Mouse (Mus musculus) liver, embryonic 14.5 days (tissue): ENCODE results near the gene Trabd2b. TPM values are rescaled to one million over a fixed set of nuclear protein-coding genes. Genes with fewer than 3 reads are reported as not detected.
A peak's percentile ranks its signal among the peaks of the same experiment; 100 is the strongest.

ENCODE experiments used
- ATAC-seq: fragments of 200-750 bp; cut with Nextera tagmentation; 2 replicates; pipeline ENCODE4 v1.8.0; 2017; ENCODE audit warnings: moderate number of reproducible peaks, mild to moderate bottlenecking, moderate library complexity; ENCODE audit not compliant: insufficient read depth
- DNase-seq, 3 experiments: peaks; one replicate each; pipeline ENCODE4 v3.0.0-alpha.2; 2012 to 2013; ENCODE audit warnings: low read depth in 3 of 3, low spot score in 3 of 3
- H3K27ac ChIP-seq: fragments of 300-500 bp; sonication (generic); 2 replicates; pipeline ENCODE4 v1.5.1; 2014; ENCODE audit warnings: moderate library complexity, mild to moderate bottlenecking, control low read depth, inconsistent platforms
- H3K27me3 ChIP-seq: fragments of 300-500 bp; sonication (generic); 2 replicates; pipeline ENCODE4 v1.6.1; 2014; ENCODE audit warnings: mild to moderate bottlenecking, low read length, moderate library complexity; ENCODE audit not compliant: control insufficient read depth, insufficient read depth
- H3K36me3 ChIP-seq: fragments of 300-500 bp; sonication (generic); replicated peaks from 2 replicates; pipeline ENCODE4 v1.6.1; 2014; ENCODE audit warnings: low read depth; ENCODE audit not compliant: control insufficient read depth, insufficient read depth
- H3K4me1 ChIP-seq, 2 experiments: fragments of 200-500 bp in 1 of 2; fragments of 300-500 bp in 1 of 2; sonication (generic) in 1 of 2; replicated peaks; 2 replicates each; pipeline ENCODE4 v1.6.1; 2012 to 2014; ENCODE audit warnings: antibody characterized with exemption in 1 of 2, inconsistent platforms in 1 of 2, low read length in 1 of 2; ENCODE audit not compliant: control insufficient read depth in 2 of 2, insufficient read depth in 2 of 2
- H3K4me2 ChIP-seq: fragments of 300-500 bp; sonication (generic); 2 replicates; pipeline ENCODE4 v1.6.1; 2014; ENCODE audit warnings: low read depth, mild to moderate bottlenecking, control low read depth, moderate library complexity
- H3K4me3 ChIP-seq, 2 experiments: fragments of 200-500 bp in 1 of 2; fragments of 300-500 bp in 1 of 2; sonication (generic) in 1 of 2; 2 replicates each; pipeline ENCODE4 v1.5.1; 2012 to 2014; ENCODE audit warnings: low read depth in 2 of 2, low read length in 2 of 2, mild to moderate bottlenecking in 2 of 2, control low read depth in 1 of 2, inconsistent platforms in 1 of 2, moderate library complexity in 1 of 2; ENCODE audit not compliant: insufficient read depth in 1 of 2
- H3K9ac ChIP-seq: fragments of 300-500 bp; sonication (generic); replicated peaks from 2 replicates; pipeline ENCODE4 v1.6.1; 2014; ENCODE audit warnings: mild to moderate bottlenecking, control low read depth, moderate library complexity
- H3K9me3 ChIP-seq: fragments of 300-500 bp; sonication (generic); 2 replicates; pipeline ENCODE4 v1.6.1; 2016; ENCODE audit warnings: low read length, mixed read lengths; ENCODE audit not compliant: control insufficient read depth
- CTCF ChIP-seq: IDR thresholded peaks from 2 replicates; pipeline ENCODE4 v1.5.1; 2016; ENCODE audit warnings: antibody characterized with exemption, low read depth, control low read depth
- EP300 ChIP-seq: IDR thresholded peaks from 2 replicates; pipeline ENCODE4 v1.6.1; 2016; ENCODE audit warnings: antibody characterized with exemption, low read depth
- WGBS: fragments of 180-500 bp; shearing (Covaris S2); extraction: QIAGEN DNeasy Blood & Tissue Kit; methylation state at CpG from one replicate; pipeline ENCODE4 v1.1.7; 2014; ENCODE audit not compliant: insufficient replicate concordance; 5-methylcytosine and 5-hydroxymethylcytosine counted together
- polyA plus RNA-seq, 2 experiments: library from polyadenylated mRNA; depleted of rRNA in 1 of 2; stranded (reverse) in 1 of 2; unstranded in 1 of 2; fragments of >200 nt; fragmentation: Nextera tagmentation in 1 of 2; extraction: Ambion mirVana in 1 of 2; gene quantifications; 2 replicates each; pipeline versions ENCODE4 v1.2.1 to v1.2.3; 2012 to 2014

Gene Trabd2b
- polyA plus RNA-seq, 2 experiments, result 0.04 to 0.09 TPM

GRCm38 (mm10) chr4:114434766-114435165 lies 28.2 kb downstream of the Trabd2b start:
- ATAC-seq, result no peak

DNA sequence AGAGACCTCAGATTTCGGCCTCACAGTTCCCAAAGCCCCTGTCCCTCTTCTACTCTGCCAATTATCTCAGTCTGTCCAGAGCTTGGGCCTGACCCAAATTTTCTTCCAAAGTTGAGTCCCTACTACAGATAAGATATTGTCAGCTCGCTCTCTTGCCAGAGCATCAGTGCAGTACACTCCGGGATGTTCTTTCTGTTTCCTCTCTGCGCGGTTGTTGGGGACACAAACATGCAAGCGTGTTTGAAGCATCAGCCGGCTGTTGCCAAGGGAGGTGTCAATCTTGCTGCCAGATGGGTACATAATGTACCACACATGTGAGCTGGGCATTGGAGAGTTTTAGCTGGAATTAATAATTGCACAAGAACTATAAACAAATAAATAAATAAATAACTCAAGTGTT lies 28.9 kb downstream of the Trabd2b start:
- 73% methylated on average over 7 of the region's 7 CpGs for WGBS

More at GRCm38 (mm10) chr4:114434766-114435165, 28.2 kb downstream of the Trabd2b start:
- H3K9ac ChIP-seq, result no peak overlapping the region
- H3K4me2 ChIP-seq, result no peak overlapping the region
- 24% methylated on average over 1 of the region's 1 CpGs for WGBS
- no peaks in the 10 kb centered on the region for H3K36me3 ChIP-seq
- no peak overlapping the region for H3K4me3 ChIP-seq
- H3K27ac ChIP-seq, result no peak overlapping the region
- H3K9me3 ChIP-seq, result no peaks in the 10 kb centered on the region
- H3K27me3 ChIP-seq, result no peaks in the 10 kb centered on the region
- TF ChIP-seq EP300, result no peak
- TF ChIP-seq CTCF, result no peak
- DNase-seq, result no peak
- no peaks in the 10 kb centered on the region for H3K4me1 ChIP-seq

DNA sequence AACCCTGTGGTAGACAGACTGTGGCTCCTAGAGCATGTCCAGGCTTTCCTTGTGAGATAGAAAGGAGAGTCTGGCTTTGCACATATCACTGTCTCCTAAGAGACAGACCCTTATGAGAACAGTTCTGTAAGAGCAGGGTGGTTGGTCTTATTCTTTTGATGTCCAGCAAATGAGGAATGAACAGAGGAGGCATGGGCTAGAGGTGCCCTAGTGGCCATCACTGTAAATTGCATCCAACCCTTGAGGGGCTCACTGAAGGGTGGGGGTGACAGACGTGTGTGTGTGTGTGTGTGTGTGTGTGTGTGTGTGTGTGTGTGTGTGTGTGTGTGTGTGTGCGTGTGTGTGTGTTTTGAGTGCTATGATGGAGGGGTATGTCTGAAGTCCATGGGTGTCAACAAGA lies 32.2 kb downstream of the Trabd2b start:
- H3K4me2 ChIP-seq, result no peak overlapping the region
- no peak overlapping the region for H3K27ac ChIP-seq
- no peak overlapping the region for H3K4me3 ChIP-seq
- no peaks in the 10 kb centered on the region for H3K27me3 ChIP-seq
- no peaks in the 10 kb centered on the region for H3K36me3 ChIP-seq
- no peak for DNase-seq
- TF ChIP-seq EP300 (no peak), CTCF (peak; percentile 31)
- H3K9me3 ChIP-seq, result no peaks in the 10 kb centered on the region
- H3K4me1 ChIP-seq, result no peaks in the 10 kb centered on the region
- WGBS, result 33% methylated on average over 2 of the region's 2 CpGs
- H3K9ac ChIP-seq, result no peak overlapping the region
- no peak for ATAC-seq

More for the DNA sequence above, 28.9 kb downstream of the Trabd2b start:
- H3K9ac ChIP-seq, result no peak overlapping the region
- TF ChIP-seq EP300 (no peak), CTCF (no peak)
- H3K27me3 ChIP-seq, result no peaks in the 10 kb centered on the region
- no peaks in the 10 kb centered on the region for H3K9me3 ChIP-seq
- H3K4me1 ChIP-seq, result no peaks in the 10 kb centered on the region
- H3K4me3 ChIP-seq, result no peak overlapping the region
- H3K4me2 ChIP-seq, result no peak overlapping the region
- no peaks in the 10 kb centered on the region for H3K36me3 ChIP-seq
- no peak for DNase-seq
- ATAC-seq, result no peak
- H3K27ac ChIP-seq, result no peak overlapping the region

DNA sequence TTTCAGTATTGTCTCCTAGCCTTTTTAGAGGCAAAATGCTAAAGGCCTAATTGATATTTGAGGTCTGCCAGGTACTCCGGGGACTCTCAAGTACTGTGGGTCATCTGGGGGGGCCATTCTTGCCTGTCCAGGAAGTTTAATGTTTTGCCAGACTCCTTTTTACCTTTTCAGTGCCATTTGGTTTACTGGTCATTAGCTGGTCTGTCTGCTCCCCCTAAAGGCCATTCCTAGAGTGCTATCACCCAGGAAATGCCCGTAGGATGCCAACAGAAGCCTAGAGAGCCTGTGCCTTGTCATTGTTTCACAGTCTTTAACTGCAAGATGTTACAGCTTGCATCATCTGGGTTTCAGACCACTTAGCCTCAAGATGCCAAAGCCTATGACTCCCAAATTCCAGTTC lies 35.7 kb downstream of the Trabd2b start:
- no peaks in the 10 kb centered on the region for H3K9me3 ChIP-seq
- DNase-seq (no peak), ATAC-seq (no peak)
- H3K4me2 ChIP-seq, result no peak overlapping the region
- H3K27me3 ChIP-seq, result no peaks in the 10 kb centered on the region
- H3K4me1 ChIP-seq, result no peaks in the 10 kb centered on the region
- no peak overlapping the region for H3K27ac ChIP-seq
- WGBS, result 46% methylated on average over 2 of the region's 2 CpGs
- H3K9ac ChIP-seq, result no peak overlapping the region
- no peaks in the 10 kb centered on the region for H3K36me3 ChIP-seq
- TF ChIP-seq EP300 (no peak), CTCF (no peak)
- H3K4me3 ChIP-seq, result no peak overlapping the region

DNA sequence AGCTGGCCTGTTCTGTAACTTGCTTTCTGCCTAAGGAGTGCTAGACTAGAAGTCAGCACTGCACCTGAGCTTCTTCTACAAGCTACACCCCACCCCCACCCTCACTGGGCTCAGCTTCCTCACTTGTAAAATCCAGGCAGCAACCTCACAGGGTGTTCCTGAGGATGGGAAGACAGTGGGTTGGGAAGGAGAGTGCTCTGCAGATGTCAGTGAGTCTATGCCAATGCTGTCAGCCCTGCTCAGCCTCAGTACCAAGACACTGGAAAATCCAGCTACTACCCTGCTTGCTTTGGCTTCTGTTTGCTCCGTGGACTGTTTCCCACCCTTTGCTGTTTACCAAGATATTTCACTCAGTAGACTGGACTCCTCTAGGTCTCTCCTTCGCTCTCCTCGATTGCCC lies 36.1 kb downstream of the Trabd2b start:
- DNase-seq (no peak), ATAC-seq (no peak)
- H3K36me3 ChIP-seq, result no peaks in the 10 kb centered on the region
- 52% methylated on average over 3 of the region's 3 CpGs for WGBS
- H3K9ac ChIP-seq, result no peak overlapping the region
- TF ChIP-seq CTCF (no peak), EP300 (no peak)
- H3K4me2 ChIP-seq, result no peak overlapping the region
- no peaks in the 10 kb centered on the region for H3K4me1 ChIP-seq
- H3K27me3 ChIP-seq, result no peaks in the 10 kb centered on the region
- H3K9me3 ChIP-seq, result no peaks in the 10 kb centered on the region
- no peak overlapping the region for H3K4me3 ChIP-seq
- no peak overlapping the region for H3K27ac ChIP-seq
